Mouse (Mus musculus) liver, embryonic 12.5 days (tissue): Measurements from ENCODE around the gene Vps33a. TPM values are rescaled to one million over a fixed set of nuclear protein-coding genes. Genes with fewer than 3 reads are reported as not detected.
"Not testable (repeated sequence)": the region's sequence is repeated elsewhere in the genome, so short reads cannot be mapped to it uniquely, and the experiment has no call there.

ENCODE experiments used
- ATAC-seq: fragments of 200-750 bp; cut with Nextera tagmentation; 2 replicates; pipeline ENCODE4 v1.8.0; 2017; ENCODE audit warnings: moderate number of reproducible peaks, mild to moderate bottlenecking, moderate library complexity
- H3K27ac ChIP-seq: fragments of 300-500 bp; sonication (generic); 2 replicates; pipeline ENCODE4 v1.5.1; 2016; ENCODE audit warnings: mild to moderate bottlenecking
- H3K27me3 ChIP-seq: fragments of 300-500 bp; sonication (generic); replicated peaks from 2 replicates; pipeline ENCODE4 v1.6.1; 2016; ENCODE audit warnings: mild to moderate bottlenecking, moderate library complexity
- H3K36me3 ChIP-seq: fragments of 300-500 bp; sonication (generic); 2 replicates; pipeline ENCODE4 v1.6.1; 2016; ENCODE audit warnings: mild to moderate bottlenecking, moderate library complexity
- H3K4me1 ChIP-seq: fragments of 300-500 bp; sonication (generic); 2 replicates; pipeline ENCODE4 v1.6.1; 2016
- H3K4me2 ChIP-seq: fragments of 300-500 bp; sonication (generic); 2 replicates; pipeline ENCODE4 v1.6.1; 2016; ENCODE audit warnings: mild to moderate bottlenecking, moderate library complexity
- H3K4me3 ChIP-seq: fragments of 300-500 bp; sonication (generic); 2 replicates; pipeline ENCODE4 v1.5.1; 2016; ENCODE audit warnings: mild to moderate bottlenecking, moderate library complexity
- H3K9ac ChIP-seq: fragments of 300-500 bp; sonication (generic); 2 replicates; pipeline ENCODE4 v1.6.1; 2016; ENCODE audit warnings: mild to moderate bottlenecking, moderate library complexity
- H3K9me3 ChIP-seq: fragments of 300-500 bp; sonication (generic); replicated peaks from 2 replicates; pipeline ENCODE4 v1.6.1; 2016; ENCODE audit warnings: mild to moderate bottlenecking, moderate library complexity
- WGBS: fragments of 180-500 bp; shearing (Covaris S2); methylation state at CpG from one replicate; pipeline ENCODE4 v1.1.7; 2016; ENCODE audit not compliant: insufficient replicate concordance; 5-methylcytosine and 5-hydroxymethylcytosine counted together
- polyA plus RNA-seq: library from polyadenylated mRNA; unstranded; fragments of >200 nt; fragmentation: Nextera tagmentation; extraction: Ambion mirVana; gene quantifications from 2 replicates; pipeline ENCODE4 v1.2.1, GENCODE M21; 2016

The Vps33a gene
- polyA plus RNA-seq, 1 experiment from 2014 or later, result 22.6 TPM

- H3K36me3 ChIP-seq, result peaks cover 24% of the 10 kb centered on the region
- no peaks in the 10 kb centered on the region for H3K9me3 ChIP-seq
- under 1% methylated on average over 81 of the region's 82 CpGs for WGBS
- peak within 1 kb of the TSS; percentile 79 for H3K27ac ChIP-seq
- peaks cover 38% of the 10 kb centered on the region for H3K4me1 ChIP-seq
- peak; percentile 96 for ATAC-seq
- peak within 1 kb of the TSS; percentile 87 for H3K9ac ChIP-seq
- H3K4me2 ChIP-seq, result peak within 1 kb of the TSS; percentile 92
- H3K27me3 ChIP-seq, result no peaks in the 10 kb centered on the region
- peak within 1 kb of the TSS; percentile 87 for H3K4me3 ChIP-seq
Observed at GRCm38 (mm10) chr5:123523692-123524392, 49.0 kb downstream of the Vps33a start, which contains the start of gene Diablo. Gene Diablo (minus strand): TSS chr5:123524176.

DNA sequence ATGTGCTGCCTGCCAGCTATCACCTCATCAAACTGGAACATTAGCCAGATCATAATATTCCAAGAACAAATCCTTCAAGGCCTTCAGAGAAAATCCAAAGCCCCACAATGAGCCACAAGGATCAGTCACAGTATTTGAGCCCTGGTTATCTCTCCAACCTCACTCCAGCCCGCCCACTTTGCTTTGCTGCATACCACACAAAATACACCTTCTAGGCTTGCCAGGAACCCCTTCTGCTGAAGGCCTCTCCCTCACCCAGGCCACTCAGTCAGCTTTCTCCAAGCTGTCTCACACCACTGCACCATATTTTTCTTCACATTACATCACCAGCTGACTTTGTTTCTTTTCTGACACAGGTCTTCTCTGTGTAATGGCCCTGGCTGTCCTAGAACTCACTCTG is 50.7 kb downstream of the Vps33a start:
- H3K4me2 ChIP-seq, result peak overlapping the region; percentile 92; the same call in 1 of the 2 replicates
- 0 out of 2 replicates have a peak overlapping the region, but pooled peaks have one; percentile 5 for H3K9ac ChIP-seq
- H3K9me3 ChIP-seq, result no peaks in the 10 kb centered on the region
- no peak overlapping the region for H3K4me3 ChIP-seq
- H3K27ac ChIP-seq, result no peak overlapping the region
- 52% methylated on average over 1 of the region's 1 CpGs for WGBS
- peaks cover 38% of the 10 kb centered on the region for H3K4me1 ChIP-seq
- no peaks in the 10 kb centered on the region for H3K27me3 ChIP-seq
- peaks cover 32% of the 10 kb centered on the region for H3K36me3 ChIP-seq
- no peak for ATAC-seq

DNA sequence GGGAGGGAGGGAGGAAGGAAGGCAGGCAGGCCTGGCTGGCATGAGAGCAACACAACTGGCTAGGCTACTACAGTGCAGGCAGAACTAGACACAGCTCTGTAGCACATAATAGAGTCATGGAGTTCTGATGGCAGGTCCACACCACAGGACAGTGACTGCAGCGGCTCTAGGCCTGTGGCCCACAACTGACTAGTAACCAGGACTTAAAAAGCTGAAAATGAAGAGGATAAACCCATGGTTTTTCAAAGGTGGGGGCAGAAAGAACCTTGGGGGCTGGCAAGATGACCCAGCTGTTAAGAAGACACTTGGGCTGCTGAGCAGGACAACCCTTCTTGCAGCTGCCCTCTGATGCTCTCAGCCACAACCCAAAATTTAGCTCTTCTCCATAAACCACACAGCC is 51.2 kb downstream of the Vps33a start:
- Histone ChIP-seq H3K4me3 (no peak overlapping the region), H3K4me1 (peaks cover 38% of the 10 kb centered on the region), H3K27ac (no peak overlapping the region), H3K9me3 (no peaks in the 10 kb centered on the region), H3K9ac (no peak overlapping the region), H3K4me2 (no peak overlapping the region), H3K36me3 (peaks cover 37% of the 10 kb centered on the region), H3K27me3 (no peaks in the 10 kb centered on the region)
- ATAC-seq, result no peak
- 72% methylated on average over 1 of the region's 1 CpGs for WGBS

- Histone ChIP-seq H3K9ac (no peak overlapping the region), H3K4me2 (no peak overlapping the region), H3K36me3 (peaks cover 47% of the 10 kb centered on the region), H3K4me3 (no peak overlapping the region), H3K27me3 (no peaks in the 10 kb centered on the region), H3K27ac (no peak overlapping the region), H3K9me3 (no peaks in the 10 kb centered on the region), H3K4me1 (peaks cover 37% of the 10 kb centered on the region)
- no peak for ATAC-seq
- 84% methylated on average over 9 of the region's 9 CpGs for WGBS
Observed at GRCm38 (mm10) chr5:123520666-123521065, 52.2 kb downstream of the Vps33a start.

DNA sequence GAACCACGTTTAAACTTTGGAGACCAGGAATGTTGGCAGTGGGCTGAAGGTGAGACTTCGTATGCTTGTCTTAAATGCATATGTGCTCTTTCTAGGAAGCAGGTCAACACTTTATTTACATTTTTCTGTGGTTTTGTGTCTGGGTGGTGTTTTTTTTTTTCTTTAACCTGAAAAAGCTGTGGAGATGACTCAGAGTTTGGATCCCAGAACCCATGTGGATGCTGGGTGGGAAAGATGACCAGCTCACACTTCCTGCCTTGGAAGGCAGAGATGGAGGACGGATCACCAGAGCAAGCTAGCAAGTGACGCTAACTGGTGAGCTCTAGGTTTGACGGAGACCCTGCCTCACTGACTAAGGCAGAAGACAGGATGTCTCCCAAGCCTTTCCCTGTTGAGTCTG is 58.0 kb downstream of the Vps33a start:
- H3K27me3 ChIP-seq, result peaks cover 11% of the 10 kb centered on the region
- 82% methylated on average over 5 of the region's 5 CpGs for WGBS
- peaks cover 69% of the 10 kb centered on the region for H3K36me3 ChIP-seq
- H3K4me2 ChIP-seq, result no peak overlapping the region
- H3K27ac ChIP-seq, result no peak overlapping the region
- no peak overlapping the region for H3K9ac ChIP-seq
- ATAC-seq, result no peak
- peaks cover 18% of the 10 kb centered on the region for H3K4me1 ChIP-seq
- no peaks in the 10 kb centered on the region for H3K9me3 ChIP-seq
- no peak overlapping the region for H3K4me3 ChIP-seq

- peak; percentile 83 for ATAC-seq
- Histone ChIP-seq H3K9me3 (no peaks in the 10 kb centered on the region), H3K9ac (peak overlapping the region; percentile 32; the same call in 1 of the 2 replicates), H3K36me3 (peaks cover 43% of the 10 kb centered on the region), H3K4me3 (no peak overlapping the region), H3K4me2 (no peak overlapping the region), H3K27ac (peak overlapping the region; percentile 7; the same call in 1 of the 2 replicates), H3K4me1 (peaks cover 32% of the 10 kb centered on the region), H3K27me3 (peaks cover 39% of the 10 kb centered on the region)
- 30% methylated on average over 3 of the region's 3 CpGs for WGBS
Observed at GRCm38 (mm10) chr5:123512102-123512501, 60.7 kb downstream of the Vps33a start.

GRCm38 (mm10) chr5:123511426-123511825 is 61.4 kb downstream of the Vps33a start:
- not testable (repeated sequence) for H3K9me3 ChIP-seq, ATAC-seq, H3K27ac ChIP-seq, H3K4me2 ChIP-seq, H3K4me3 ChIP-seq, H3K9ac ChIP-seq
- WGBS, result 57% methylated on average over 3 of the region's 3 CpGs
- peaks cover 32% of the 10 kb centered on the region for H3K4me1 ChIP-seq
- H3K36me3 ChIP-seq, result peaks cover 36% of the 10 kb centered on the region
- peaks cover 45% of the 10 kb centered on the region for H3K27me3 ChIP-seq

DNA sequence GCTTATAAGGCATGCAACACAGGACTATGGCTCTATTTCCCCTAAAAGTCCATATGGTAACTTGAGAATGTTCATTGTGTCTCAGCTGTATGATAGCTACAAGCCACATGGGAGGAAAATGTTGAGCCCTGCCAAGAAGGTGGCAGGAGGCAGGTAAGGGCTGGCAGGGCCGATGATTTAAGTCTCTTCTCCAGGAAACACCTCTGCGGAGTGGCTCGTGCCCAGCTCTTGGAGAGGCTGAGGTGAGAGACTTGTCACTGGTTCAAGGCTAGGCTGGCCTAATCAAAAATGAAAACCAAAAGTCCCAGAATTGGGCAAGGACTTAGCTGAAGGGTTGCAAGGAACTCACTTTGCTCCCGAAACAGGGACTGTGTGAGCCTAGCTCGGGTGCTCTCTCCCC is 62.7 kb downstream of the Vps33a start, which contains the start of gene B3gnt4:
TSS of gene B3gnt4 (plus strand) at position 301 of the 400 bp plus-strand sequence.
- Histone ChIP-seq H3K4me1 (peaks cover 32% of the 10 kb centered on the region), H3K9me3 (no peaks in the 10 kb centered on the region), H3K36me3 (peaks cover 23% of the 10 kb centered on the region), H3K27ac (no peak within 1 kb of the TSS), H3K4me2 (no peak within 1 kb of the TSS), H3K9ac (no peak within 1 kb of the TSS), H3K27me3 (peaks cover 52% of the 10 kb centered on the region), H3K4me3 (no peak within 1 kb of the TSS)
- WGBS, result 84% methylated on average over 5 of the region's 5 CpGs
- ATAC-seq, result no peak

GRCm38 (mm10) chr5:123508921-123509320 is 63.9 kb downstream of the Vps33a start:
- H3K27me3 ChIP-seq, result peaks cover 65% of the 10 kb centered on the region

DNA sequence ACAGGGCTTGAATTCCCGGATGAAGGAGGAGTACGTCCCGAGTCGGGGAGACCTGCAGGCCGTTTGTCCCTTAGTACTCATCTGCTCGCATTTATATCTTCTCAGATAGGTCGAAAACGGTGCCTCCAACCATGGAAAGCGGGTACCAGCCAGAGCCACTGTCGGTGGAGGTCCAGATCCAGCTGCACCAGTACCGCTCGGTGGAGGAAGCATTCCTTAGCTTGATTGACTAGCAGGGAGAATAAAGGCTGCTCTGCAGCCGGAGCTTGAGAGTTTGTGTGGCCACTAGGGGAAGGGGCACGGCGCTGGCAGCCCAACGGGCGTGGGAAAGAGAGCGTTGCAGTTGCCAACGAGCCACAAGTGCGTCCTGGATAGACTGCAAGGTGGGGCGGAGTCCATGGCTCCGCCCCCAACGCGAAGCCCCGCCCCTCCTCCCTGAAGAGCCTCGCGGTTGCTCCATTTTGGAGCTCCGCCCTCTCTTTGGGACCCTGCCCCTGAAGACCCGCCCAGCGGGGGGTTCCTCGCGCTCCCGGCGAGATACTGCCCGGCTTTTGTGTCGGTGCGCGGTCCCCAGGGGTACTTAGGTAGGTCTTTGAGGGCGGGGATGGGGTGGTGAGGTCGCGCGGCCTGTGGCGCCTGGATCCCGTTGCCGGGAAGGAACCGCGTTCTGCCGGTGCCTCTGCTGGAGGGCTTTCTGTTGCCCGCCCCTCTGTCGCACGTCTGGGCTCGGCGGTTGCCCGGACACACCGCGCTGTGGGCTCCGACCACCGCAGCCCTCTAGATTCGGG is 64.7 kb downstream of the Vps33a start:
- H3K4me1 ChIP-seq, result peaks cover 32% of the 10 kb centered on the region
- H3K4me2 ChIP-seq, result peak overlapping the region; percentile 92
- peak overlapping the region; percentile 62 for H3K9ac ChIP-seq
- peaks cover 73% of the 10 kb centered on the region for H3K27me3 ChIP-seq
- 2% methylated on average over 57 of the region's 59 CpGs for WGBS
- no peaks in the 10 kb centered on the region for H3K9me3 ChIP-seq
- peaks cover 14% of the 10 kb centered on the region for H3K36me3 ChIP-seq
- no peak overlapping the region for H3K27ac ChIP-seq
- peak; percentile 78 for ATAC-seq
- H3K4me3 ChIP-seq, result peak overlapping the region; percentile 64

More at GRCm38 (mm10) chr5:123508921-123509320, 63.9 kb downstream of the Vps33a start:
- 10% methylated on average over 12 of the region's 12 CpGs for WGBS
- H3K27ac ChIP-seq, result no peak overlapping the region
- peak overlapping the region; percentile 64 for H3K4me3 ChIP-seq
- ATAC-seq, result no peak
- peak overlapping the region; percentile 62; the same call in 1 of the 2 replicates for H3K9ac ChIP-seq
- H3K9me3 ChIP-seq, result no peaks in the 10 kb centered on the region
- peak overlapping the region; percentile 92 for H3K4me2 ChIP-seq
- H3K36me3 ChIP-seq, result peaks cover 19% of the 10 kb centered on the region
- H3K4me1 ChIP-seq, result peaks cover 32% of the 10 kb centered on the region

DNA sequence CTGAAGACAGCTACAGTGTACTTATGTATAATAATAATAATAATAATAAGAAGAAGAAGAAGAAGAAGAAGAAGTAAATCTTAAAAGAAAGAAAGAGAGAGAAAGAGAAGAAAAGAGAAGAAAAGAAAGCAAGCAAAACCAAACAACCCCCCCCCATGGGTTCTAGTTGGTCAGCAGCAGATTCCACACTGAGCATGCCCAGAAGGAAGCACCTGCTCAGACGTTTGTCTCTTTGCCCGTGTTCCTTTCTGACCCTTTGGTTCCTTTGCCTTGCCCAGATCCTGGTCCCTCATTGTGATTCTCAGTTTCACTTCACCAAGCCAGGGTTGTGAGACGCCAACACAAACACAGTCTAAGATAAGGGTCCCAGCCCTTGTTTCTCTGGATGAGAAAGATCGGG is 70.9 kb downstream of the Vps33a start:
- no peak for ATAC-seq
- H3K4me2 ChIP-seq, result no peak overlapping the region
- H3K4me1 ChIP-seq, result peaks cover 14% of the 10 kb centered on the region
- no peak overlapping the region for H3K27ac ChIP-seq
- no peak overlapping the region for H3K4me3 ChIP-seq
- H3K9me3 ChIP-seq, result no peaks in the 10 kb centered on the region
- 50% methylated on average over 4 of the region's 4 CpGs for WGBS
- peaks cover 77% of the 10 kb centered on the region for H3K27me3 ChIP-seq
- no peaks in the 10 kb centered on the region for H3K36me3 ChIP-seq
- H3K9ac ChIP-seq, result no peak overlapping the region

- Histone ChIP-seq H3K4me1 (peaks cover 18% of the 10 kb centered on the region), H3K36me3 (no peaks in the 10 kb centered on the region), H3K9me3 (no peaks in the 10 kb centered on the region), H3K4me3 (no peak overlapping the region), H3K4me2 (no peak overlapping the region), H3K27ac (no peak overlapping the region), H3K9ac (no peak overlapping the region), H3K27me3 (peaks cover 64% of the 10 kb centered on the region)
- ATAC-seq, result no peak
- 32% methylated on average over 4 of the region's 4 CpGs for whole genome bisulfite sequencing
Observed at GRCm38 (mm10) chr5:123499717-123500116, 73.1 kb downstream of the Vps33a start.
